Mouse (Mus musculus) hindbrain, embryonic 14.5 days (tissue): ENCODE results near the gene Aym1. TPM values are rescaled to one million over a fixed set of nuclear protein-coding genes. Genes with fewer than 3 reads are reported as not detected.

Source experiments
- ATAC-seq: fragments of 200-750 bp; cut with Nextera tagmentation; 2 replicates; pipeline ENCODE4 v1.8.0; 2017; ENCODE audit warnings: moderate number of reproducible peaks, mild to moderate bottlenecking, moderate TSS enrichment, moderate library complexity; ENCODE audit not compliant: low FRiP score
- DNase-seq: peaks from one replicate; pipeline ENCODE4 v3.0.0-alpha.2; 2015; ENCODE audit warnings: low spot score
- H3K27ac ChIP-seq: fragments of 300-500 bp; sonication (generic); 2 replicates; pipeline ENCODE4 v1.5.1; 2014; ENCODE audit warnings: mild to moderate bottlenecking, moderate library complexity
- H3K27me3 ChIP-seq: fragments of 300-500 bp; sonication (generic); 2 replicates; pipeline ENCODE4 v1.6.1; 2014; ENCODE audit warnings: mild to moderate bottlenecking, low read length, mixed read lengths; ENCODE audit not compliant: control insufficient read depth, insufficient read depth
- H3K36me3 ChIP-seq: fragments of 300-500 bp; sonication (generic); replicated peaks from 2 replicates; pipeline ENCODE4 v1.6.1; 2014; ENCODE audit not compliant: control insufficient read depth, insufficient read depth
- H3K4me1 ChIP-seq: fragments of 300-500 bp; sonication (generic); replicated peaks from 2 replicates; pipeline ENCODE4 v1.6.1; 2014; ENCODE audit warnings: antibody characterized with exemption, low read length, mixed read lengths; ENCODE audit not compliant: control insufficient read depth, insufficient read depth
- H3K4me2 ChIP-seq: fragments of 300-500 bp; sonication (generic); replicated peaks from 2 replicates; pipeline ENCODE4 v1.6.1; 2014; ENCODE audit warnings: mild to moderate bottlenecking, moderate library complexity
- H3K4me3 ChIP-seq: fragments of 300-500 bp; sonication (generic); replicated peaks from 2 replicates; pipeline ENCODE4 v1.5.1; 2014; ENCODE audit warnings: mild to moderate bottlenecking, low read length
- H3K9ac ChIP-seq: fragments of 300-500 bp; sonication (generic); 2 replicates; pipeline ENCODE4 v1.6.1; 2014
- H3K9me3 ChIP-seq: fragments of 300-500 bp; sonication (generic); 2 replicates; pipeline ENCODE4 v1.6.1; 2016; ENCODE audit warnings: low read length; ENCODE audit not compliant: control insufficient read depth
- WGBS: fragments of 180-500 bp; shearing (Covaris S2); extraction: QIAGEN DNeasy Blood & Tissue Kit; methylation state at CpG from one replicate; pipeline ENCODE4 v1.1.7; 2014; 5-methylcytosine and 5-hydroxymethylcytosine counted together
- polyA plus RNA-seq: library from polyadenylated mRNA; unstranded; fragments of >200 nt; fragmentation: Nextera tagmentation; extraction: Ambion mirVana; gene quantifications from 2 replicates; pipeline ENCODE4 v1.2.1, GENCODE M21; 2014

The Aym1 gene
- polyA plus RNA-seq, 1 experiment from 2014 or later: not detected

DNA sequence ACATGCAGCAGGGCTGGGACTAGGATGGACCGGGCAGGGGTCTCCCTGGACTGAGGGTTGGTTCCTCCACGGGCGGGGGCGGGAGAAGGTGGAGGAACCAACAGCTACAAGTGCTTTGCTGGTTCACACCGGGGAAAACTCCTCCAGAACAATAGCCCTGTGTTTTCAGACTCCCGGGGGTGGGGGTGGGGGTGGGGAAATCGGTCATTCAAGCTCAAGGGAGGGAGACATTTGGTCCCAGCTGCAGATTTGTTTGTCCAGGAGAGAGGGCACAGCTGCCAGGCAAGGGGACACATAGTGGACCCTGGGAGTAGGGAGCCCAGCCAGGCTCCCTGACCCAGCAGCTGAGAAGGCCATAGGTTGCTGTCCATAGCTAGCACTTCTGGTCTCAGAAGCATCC is 7.9 kb upstream of the Aym1 start:
- no peak overlapping the region for H3K9ac ChIP-seq
- ATAC-seq (0 out of 2 replicates have a peak, but pooled peaks have one; percentile 7), DNase-seq (no peak)
- no peaks in the 10 kb centered on the region for H3K9me3 ChIP-seq
- H3K27ac ChIP-seq: no peak overlapping the region
- H3K36me3 ChIP-seq: no peaks in the 10 kb centered on the region
- H3K4me1 ChIP-seq: peaks cover 20% of the 10 kb centered on the region; the same call in 1 of the 2 replicates
- no peak overlapping the region for H3K4me2 ChIP-seq
- H3K27me3 ChIP-seq: peaks cover 69% of the 10 kb centered on the region
- 7% methylated on average over 7 of the region's 7 CpGs for WGBS
- H3K4me3 ChIP-seq: no peak overlapping the region

DNA sequence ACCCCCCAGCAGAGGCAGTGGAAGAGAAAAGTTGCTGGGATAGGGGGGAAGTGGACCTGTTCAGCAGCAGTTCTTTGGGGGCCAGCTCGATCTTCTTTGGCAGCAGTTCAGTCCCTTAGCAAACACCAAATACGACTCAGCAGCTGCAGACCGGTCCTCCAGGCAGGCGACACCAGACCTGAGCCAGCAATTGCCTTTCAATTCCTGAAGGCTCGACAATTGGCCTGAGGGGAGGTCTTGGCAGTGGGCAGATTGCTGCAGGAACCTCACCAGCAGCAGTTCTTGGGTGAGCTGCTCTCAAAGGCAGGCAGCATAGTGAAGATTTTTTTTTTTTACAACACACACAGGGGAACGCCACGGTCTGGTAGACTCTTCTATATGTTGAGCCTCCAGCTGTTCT is 7.3 kb upstream of the Aym1 start:
- WGBS: 6% methylated on average over 7 of the region's 7 CpGs
- no peak overlapping the region for H3K9ac ChIP-seq
- no peaks in the 10 kb centered on the region for H3K36me3 ChIP-seq
- no peak overlapping the region for H3K4me2 ChIP-seq
- no peak for DNase-seq
- H3K4me3 ChIP-seq: no peak overlapping the region
- no peak overlapping the region for H3K27ac ChIP-seq
- H3K4me1 ChIP-seq: peaks cover 20% of the 10 kb centered on the region; the same call in 1 of the 2 replicates
- ATAC-seq: no peak
- H3K27me3 ChIP-seq: peaks cover 64% of the 10 kb centered on the region
- H3K9me3 ChIP-seq: no peaks in the 10 kb centered on the region

DNA sequence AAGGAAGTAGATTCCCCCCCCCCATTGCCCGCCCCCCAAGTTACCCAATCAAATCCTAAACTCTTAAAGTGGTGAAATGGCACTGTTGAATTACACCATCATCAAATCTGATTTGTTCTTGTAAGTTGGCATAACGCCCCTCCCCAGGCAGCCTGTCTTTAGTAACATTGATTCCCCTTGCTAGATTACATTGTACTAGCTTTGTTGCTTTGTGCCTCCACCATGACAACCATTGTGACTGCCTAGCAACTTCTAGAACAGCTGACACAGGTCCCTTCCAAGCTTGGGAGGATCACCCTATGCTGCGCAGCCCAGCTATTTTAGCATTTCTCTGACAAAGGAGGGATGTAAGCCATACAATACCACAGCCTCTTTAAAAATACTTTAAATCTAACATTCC is 5.3 kb upstream of the Aym1 start:
- peaks cover 20% of the 10 kb centered on the region; the same call in 1 of the 2 replicates for H3K4me1 ChIP-seq
- no peaks in the 10 kb centered on the region for H3K36me3 ChIP-seq
- H3K9me3 ChIP-seq: no peaks in the 10 kb centered on the region
- DNase-seq (peak; percentile 63), ATAC-seq (peak; percentile 35; the same call in 1 of the 2 replicates)
- no peak overlapping the region for H3K27ac ChIP-seq
- no peak overlapping the region for H3K9ac ChIP-seq
- peaks cover 44% of the 10 kb centered on the region for H3K27me3 ChIP-seq
- 21% methylated on average over 3 of the region's 3 CpGs for WGBS
- no peak overlapping the region for H3K4me3 ChIP-seq
- H3K4me2 ChIP-seq: no peak overlapping the region

DNA sequence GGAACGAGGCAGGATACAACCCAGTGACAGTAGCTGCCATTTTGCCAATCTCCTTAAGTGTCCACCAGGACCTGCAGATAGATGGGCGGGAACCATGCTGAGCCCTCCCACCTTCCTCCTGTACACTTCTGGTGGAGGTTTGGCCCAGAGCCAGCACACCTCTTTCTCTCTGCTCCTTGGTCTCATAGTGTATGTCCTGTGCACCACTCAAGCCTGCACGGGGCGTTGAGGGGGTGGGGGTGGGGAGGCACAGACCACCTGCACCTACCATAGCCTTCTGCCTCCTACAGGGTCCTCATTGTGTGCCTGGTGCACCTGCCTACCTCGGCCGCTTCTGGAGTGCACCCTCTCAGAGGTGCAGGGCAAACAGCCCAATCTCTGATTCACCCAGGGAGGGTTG is 4.5 kb upstream of the Aym1 start:
- peaks cover 28% of the 10 kb centered on the region; the same call in 1 of the 2 replicates for H3K4me1 ChIP-seq
- no peak overlapping the region for H3K4me3 ChIP-seq
- WGBS: 68% methylated on average over 6 of the region's 6 CpGs
- H3K27ac ChIP-seq: no peak overlapping the region
- no peaks in the 10 kb centered on the region for H3K9me3 ChIP-seq
- ATAC-seq: no peak
- no peak overlapping the region for H3K4me2 ChIP-seq
- H3K9ac ChIP-seq: no peak overlapping the region
- no peaks in the 10 kb centered on the region for H3K36me3 ChIP-seq
- no peak for DNase-seq
- H3K27me3 ChIP-seq: peaks cover 36% of the 10 kb centered on the region

DNA sequence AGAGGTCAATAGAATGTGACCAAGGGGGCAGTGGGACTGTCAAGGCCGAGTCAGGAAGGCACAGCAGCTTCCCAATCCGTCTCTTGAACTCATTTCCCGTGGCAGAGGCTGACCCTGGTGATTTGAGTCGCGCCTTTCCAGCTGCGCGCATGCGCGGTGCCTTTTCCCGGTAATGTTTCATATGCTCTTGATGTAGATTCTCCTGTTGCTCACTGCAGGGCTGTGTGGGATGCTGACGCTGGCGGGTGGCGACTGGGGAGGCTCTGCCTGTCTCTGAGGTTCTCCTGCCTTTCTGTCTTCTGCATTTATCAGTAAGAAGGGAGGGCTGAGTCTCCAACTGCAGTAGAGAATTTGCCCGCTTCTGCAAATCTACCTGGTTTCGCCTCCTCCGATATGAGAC is 2.8 kb upstream of the Aym1 start:
- Histone ChIP-seq H3K9ac (no peak overlapping the region), H3K27me3 (peaks cover 24% of the 10 kb centered on the region; the same call in 1 of the 2 replicates), H3K4me1 (peaks cover 29% of the 10 kb centered on the region; the same call in 1 of the 2 replicates), H3K27ac (no peak overlapping the region), H3K4me2 (no peak overlapping the region; the same call in 1 of the 2 replicates), H3K9me3 (no peaks in the 10 kb centered on the region), H3K36me3 (no peaks in the 10 kb centered on the region), H3K4me3 (no peak overlapping the region)
- 41% methylated on average over 16 of the region's 16 CpGs for WGBS
- DNase-seq (no peak), ATAC-seq (no peak)

DNA sequence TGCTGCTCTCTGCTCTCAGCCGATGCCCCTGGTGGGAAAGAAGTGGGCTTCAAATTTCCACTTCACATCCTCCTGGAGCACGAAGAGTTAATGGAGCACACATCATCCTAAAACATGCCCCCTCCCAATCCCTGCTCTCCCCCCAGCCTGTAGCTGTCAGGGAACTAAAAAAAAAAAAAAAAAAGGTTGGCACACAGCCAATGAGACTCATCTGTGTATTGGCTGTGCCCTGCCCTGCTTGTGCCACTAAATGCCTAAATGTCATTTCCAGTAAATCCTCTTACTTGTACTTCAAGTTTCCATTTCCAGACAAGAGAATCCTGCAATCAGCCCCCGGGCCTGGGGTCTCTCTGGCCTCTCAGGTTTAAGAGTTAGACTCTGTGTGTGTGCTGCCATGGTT is 562 bp downstream of the Aym1 start:
- ATAC-seq (no peak), DNase-seq (no peak)
- peaks cover 14% of the 10 kb centered on the region; the same call in 1 of the 2 replicates for H3K4me1 ChIP-seq
- no peak overlapping the region for H3K9ac ChIP-seq
- peaks cover 12% of the 10 kb centered on the region; the same call in 1 of the 2 replicates for H3K27me3 ChIP-seq
- 55% methylated on average over 3 of the region's 3 CpGs for WGBS
- H3K9me3 ChIP-seq: no peaks in the 10 kb centered on the region
- no peaks in the 10 kb centered on the region for H3K36me3 ChIP-seq
- no peak overlapping the region for H3K4me3 ChIP-seq
- no peak overlapping the region for H3K27ac ChIP-seq
- H3K4me2 ChIP-seq: no peak overlapping the region

DNA sequence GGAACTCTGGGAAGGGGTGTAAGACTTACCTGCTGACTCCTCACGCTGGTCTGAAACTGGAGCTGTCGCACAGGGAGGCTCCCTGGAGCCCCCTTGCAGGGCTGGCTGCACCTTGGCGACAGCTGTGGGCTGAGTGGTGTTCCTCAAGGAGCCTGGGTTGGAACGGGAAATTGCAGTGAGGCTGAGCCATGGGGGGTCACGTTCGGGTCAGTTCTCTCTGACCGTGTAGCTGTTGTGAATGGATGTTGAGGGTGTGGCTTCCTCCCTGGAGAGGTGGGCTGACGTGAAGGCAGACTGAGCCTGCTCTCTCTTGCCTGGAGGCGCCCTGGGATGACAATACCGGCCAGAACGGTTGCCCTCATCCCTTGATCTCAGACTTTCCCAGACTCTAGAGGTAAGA is 1.7 kb downstream of the Aym1 start:
- Histone ChIP-seq H3K9me3 (no peaks in the 10 kb centered on the region), H3K36me3 (no peaks in the 10 kb centered on the region), H3K4me3 (no peak overlapping the region), H3K27me3 (peaks cover under 1% of the 10 kb centered on the region; the same call in 1 of the 2 replicates), H3K4me1 (peaks cover 13% of the 10 kb centered on the region; the same call in 1 of the 2 replicates), H3K27ac (no peak overlapping the region), H3K9ac (no peak overlapping the region), H3K4me2 (no peak overlapping the region)
- no peak for ATAC-seq
- WGBS: 7% methylated on average over 11 of the region's 11 CpGs
- no peak for DNase-seq

DNA sequence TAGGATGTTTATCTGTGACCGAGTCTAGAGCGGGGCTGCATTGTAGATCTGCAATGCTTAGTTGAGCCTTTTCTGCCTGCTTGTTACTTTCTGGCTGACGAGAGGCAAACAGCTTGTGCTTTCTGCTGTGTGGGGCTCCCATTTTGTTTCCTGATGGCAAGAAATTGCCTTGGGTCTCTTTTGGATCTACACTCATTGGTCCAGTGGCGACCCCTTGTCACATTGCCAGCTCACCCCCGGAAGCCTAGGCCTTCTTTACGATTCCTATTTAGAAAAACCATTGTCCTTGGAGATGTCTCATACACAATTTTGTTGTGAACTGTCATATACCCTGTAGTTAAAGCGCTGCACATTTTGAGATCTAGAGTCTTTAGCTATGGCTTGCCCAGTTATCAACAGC is 4.2 kb downstream of the Aym1 start:
- no peak overlapping the region for H3K4me2 ChIP-seq
- ATAC-seq: no peak
- no peak overlapping the region for H3K4me3 ChIP-seq
- H3K9me3 ChIP-seq: no peaks in the 10 kb centered on the region
- no peak for DNase-seq
- H3K9ac ChIP-seq: no peak overlapping the region
- H3K27ac ChIP-seq: no peak overlapping the region
- WGBS: 77% methylated on average over 7 of the region's 7 CpGs
- H3K27me3 ChIP-seq: 0 out of 2 replicates have a peak, but pooled peaks cover 2% of the 10 kb centered on the region
- H3K36me3 ChIP-seq: no peaks in the 10 kb centered on the region
- H3K4me1 ChIP-seq: peaks cover 13% of the 10 kb centered on the region; the same call in 1 of the 2 replicates

DNA sequence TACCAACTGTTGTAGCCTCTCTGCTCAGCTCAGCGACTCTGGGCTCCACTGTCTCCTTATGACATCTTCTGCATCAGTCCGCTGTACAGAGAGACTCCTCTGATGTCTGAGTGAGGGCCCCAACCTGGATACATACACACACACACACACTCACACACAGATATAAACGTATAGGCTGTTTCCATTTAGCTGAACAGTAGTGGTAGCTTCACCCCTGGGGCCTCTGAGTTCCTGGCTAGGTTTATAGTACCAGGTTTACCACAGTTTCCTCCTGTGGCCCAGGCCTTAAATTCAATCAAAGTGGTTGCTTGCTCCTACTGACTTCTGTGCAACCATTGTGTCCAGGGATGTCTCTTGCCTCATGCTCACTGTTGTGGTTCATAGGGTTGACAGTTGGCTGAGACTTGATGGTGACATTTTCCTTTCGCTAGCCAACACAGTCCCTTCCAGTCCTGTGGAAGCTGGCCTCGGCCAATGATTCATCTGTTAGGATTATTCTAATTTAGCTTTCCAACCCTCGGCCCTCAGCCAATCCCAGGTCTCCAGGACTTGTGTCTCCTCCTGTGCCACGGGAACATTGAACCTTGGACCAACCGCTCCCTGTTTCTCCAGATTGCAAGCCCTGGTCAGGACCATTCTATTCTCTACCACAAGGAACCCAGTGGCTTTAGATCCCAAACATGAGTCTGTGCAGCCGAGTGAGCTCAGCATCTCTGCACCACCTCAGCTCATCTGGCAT is 5.3 kb downstream of the Aym1 start:
- no peaks in the 10 kb centered on the region for H3K9me3 ChIP-seq
- H3K27me3 ChIP-seq: 0 out of 2 replicates have a peak, but pooled peaks cover 2% of the 10 kb centered on the region
- H3K4me1 ChIP-seq: peaks cover 6% of the 10 kb centered on the region; the same call in 1 of the 2 replicates
- no peaks in the 10 kb centered on the region for H3K36me3 ChIP-seq
- H3K4me2 ChIP-seq: no peak overlapping the region
- 82% methylated on average over 9 of the region's 9 CpGs for WGBS
- H3K4me3 ChIP-seq: no peak overlapping the region
- no peak for DNase-seq
- no peak overlapping the region for H3K27ac ChIP-seq
- no peak for ATAC-seq
- no peak overlapping the region for H3K9ac ChIP-seq
